Mouse (Mus musculus) adrenal gland (tissue): ENCODE measurements at regions not wholly inside any gene's neighbourhood (a gene's known extent, or its start where the extent isn't known, plus 50 kb on each side); places are given as distances from the start of the nearest gene placed in this dataset.

Source experiments
- intact Hi-C: fragments of 180-260 bp; cut with DNase I; formaldehyde crosslinking; loops from one replicate; pipeline ENCODE4 v1.15.1; 2025

DNA sequence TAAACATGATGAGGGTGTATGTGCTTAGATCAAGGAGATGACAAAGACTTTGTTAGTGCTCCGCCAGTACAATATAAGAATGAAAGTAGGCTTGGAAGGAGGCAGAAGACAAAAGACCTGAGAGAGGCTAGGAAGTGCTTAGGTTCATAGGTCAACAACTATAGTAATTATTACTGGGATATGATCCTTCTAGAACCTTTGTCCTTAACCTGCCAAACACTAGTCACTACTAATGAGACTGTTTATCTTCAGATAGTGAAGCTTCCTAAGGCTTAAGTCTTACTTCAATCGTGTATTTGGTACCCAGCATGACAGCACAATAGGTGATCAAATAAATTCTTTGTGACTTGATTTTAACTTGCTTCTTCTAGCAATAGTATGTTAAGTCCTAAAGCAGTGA lies 1344.5 kb downstream of the Gsdmc2 start:
- intact Hi-C loops, result no loop called here

DNA sequence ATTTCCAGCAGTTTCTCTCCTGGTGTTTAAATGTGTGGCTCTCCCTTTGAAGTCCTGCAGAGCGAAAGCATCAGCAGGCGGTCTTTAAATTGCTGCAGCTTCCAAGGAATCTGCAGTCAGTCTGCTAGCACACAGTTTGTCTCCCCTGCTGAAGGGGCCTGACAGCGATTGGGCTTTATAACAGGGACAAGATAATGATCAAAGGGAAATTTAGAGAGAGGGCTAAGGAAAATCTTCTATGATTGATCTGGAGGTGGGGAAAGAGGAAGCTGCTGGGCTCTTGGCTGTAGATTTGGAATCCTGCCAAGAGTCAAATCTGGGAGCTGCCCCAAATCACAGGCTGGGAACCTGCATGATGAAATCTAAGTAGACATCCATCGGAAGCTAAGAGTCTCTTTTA lies 1348.8 kb downstream of the Gsdmc2 start:
- intact Hi-C loops, result no loop called here

DNA sequence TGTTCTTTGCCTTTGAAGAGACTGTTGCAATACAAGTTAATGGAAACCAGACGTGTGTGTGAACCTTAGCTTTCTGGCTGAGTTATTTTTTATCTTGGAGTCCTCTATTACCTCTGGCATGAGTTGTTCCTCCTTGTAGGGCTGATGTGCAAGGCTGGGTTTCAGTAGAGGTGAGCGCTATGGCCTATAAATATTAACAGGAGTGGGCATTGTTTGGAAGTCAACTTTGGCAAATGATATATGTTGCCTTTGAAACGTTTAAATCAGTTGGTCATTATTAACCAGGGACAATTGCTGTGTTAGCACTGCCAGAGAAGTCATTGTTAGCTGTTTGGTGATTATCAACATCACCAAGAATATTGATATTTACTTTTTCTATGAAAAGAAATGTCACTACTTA lies 1352.6 kb downstream of the Gsdmc2 start:
- intact Hi-C loops, result no loop called here

DNA sequence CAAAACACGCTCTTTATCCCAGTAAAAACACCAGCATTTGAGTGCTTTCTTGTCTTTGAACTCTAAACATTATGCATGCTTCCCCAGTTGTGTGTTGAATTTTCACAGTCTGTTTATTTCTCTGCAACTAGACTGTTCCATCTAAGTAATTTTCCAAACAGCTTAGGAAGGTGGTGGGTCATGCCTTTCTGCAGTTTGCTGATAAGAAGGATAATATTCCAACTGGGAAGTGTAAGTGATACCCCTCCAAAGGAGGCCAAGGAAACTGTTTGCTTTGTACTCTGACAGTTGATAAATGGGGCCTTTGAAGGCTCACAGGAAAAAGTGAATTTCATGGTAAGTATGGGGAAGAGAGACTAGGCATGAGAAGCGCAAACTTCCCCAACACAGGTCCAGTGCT lies 1354.4 kb downstream of the Gsdmc2 start:
- intact Hi-C loops, result no loop called here

DNA sequence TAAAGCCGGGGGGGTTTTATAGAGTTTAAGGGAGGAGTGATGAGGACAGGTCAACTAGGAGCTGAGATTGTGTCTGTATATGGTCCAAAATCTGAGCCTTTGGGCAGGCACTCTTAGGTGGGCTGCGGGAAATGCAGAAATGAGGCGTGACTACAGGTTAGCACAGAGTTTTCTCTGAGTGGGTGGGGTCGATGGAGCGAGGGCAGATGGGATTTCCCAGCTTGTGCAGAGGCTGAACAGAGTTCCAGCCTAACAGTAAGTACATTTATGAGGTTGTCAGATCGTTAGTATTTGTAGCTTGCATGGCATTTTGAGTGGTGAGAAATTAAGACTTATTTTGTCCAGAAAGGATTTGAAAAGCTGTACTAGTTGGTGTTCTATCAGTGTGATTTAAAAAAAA lies 1358.4 kb downstream of the Gsdmc2 start:
- intact Hi-C loops, result no loop called here

DNA sequence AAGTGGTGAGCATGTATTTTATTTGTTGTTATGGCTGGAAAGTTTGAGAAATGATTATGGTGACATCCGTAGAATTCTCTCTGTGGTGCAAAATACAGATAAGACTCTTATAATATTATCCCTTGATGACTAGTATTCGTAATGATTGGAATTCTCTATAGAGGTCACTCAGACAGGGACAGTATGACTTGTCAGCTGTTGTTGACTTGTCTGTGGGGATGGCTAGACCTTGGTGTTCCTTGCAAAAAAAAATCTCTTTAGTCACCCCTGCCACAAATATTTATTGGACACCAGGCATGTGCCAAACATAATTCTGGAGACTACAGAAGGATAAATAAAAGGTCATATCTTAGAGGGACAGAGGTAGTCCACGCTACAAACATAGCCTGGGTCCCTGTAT lies 1360.6 kb downstream of the Gsdmc2 start:
- intact Hi-C loops, result no loop called here

DNA sequence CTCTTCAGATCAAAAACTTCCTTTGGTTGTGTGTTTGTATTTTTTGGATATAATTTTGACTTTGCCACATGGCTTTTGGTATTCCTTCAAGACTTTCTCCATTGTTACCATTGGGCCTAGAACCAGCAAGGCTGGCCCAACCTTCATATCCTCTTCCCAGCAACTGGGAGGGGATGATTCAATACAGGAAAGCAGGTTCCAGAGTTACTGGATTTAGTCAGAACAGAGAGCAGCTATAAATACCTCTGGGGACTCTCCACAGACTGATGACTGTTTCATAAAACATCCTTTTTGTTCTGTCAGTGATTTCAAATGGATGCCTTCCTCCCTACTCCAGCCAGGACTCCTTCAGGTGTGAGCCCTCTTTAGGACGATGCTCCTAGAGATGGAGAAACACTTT lies 1361.4 kb downstream of the Gsdmc2 start:
- intact Hi-C loops, result no loop called here

DNA sequence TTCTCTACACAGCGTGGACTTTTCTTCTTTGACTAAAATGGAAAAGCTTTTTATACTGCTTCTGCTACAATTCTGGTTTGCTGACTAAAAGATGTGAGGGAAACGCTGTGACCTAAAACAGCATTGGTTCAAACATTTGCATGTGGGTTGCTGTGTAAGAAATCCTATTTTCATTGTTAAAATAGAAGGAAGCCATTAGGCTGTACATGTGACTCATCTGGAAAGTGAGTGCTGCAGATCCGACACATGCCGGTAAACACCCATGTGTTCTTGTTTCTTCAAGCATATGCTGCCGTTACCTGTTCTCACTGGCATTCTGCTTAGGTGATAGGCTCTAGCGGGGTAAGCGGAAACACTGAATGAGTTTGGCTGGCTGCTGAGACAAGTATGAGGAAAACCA lies 1362.6 kb downstream of the Gsdmc2 start:
- intact Hi-C loops, result no loop called here

DNA sequence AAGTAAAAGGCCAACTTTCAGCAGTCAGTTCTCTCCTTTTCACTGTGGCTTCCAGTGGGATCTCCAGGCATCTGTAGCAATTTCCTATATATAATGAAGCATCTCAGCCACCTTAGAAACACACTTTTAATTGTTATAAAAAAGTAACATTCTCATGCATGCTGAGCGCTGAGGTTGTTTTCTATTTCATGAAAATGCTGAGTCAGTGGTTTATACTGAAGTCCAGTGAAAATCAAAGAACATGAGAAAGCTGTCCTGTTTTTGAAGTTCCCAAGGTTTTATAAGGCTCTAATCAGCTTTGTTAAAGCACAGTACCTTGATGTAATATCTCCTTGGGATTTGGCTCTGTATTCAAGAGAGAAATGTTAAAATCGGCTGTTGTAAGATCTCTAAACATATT lies 1367.2 kb downstream of the Gsdmc2 start:
- intact Hi-C loops, result no loop called here

DNA sequence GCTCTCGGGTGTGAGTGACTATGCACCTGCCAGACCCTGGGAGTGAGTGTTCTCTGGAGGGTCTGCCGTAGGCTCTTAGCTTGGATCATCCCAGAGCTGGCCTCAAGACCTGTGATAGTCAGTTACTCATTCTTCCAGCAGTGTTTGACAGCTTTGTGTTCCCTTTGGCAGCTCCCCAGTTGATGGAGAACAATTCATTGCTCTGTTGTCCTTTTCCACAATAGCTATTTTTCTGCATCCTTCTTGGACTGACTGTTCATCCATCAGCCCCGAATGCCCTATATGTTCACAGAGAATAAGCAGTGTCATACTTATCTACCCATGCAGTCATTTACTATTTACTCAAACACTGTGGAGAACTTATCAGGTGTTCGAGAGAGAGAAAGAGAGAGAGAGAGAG lies 1368.5 kb downstream of the Gsdmc2 start:
- intact Hi-C loops, result no loop called here

DNA sequence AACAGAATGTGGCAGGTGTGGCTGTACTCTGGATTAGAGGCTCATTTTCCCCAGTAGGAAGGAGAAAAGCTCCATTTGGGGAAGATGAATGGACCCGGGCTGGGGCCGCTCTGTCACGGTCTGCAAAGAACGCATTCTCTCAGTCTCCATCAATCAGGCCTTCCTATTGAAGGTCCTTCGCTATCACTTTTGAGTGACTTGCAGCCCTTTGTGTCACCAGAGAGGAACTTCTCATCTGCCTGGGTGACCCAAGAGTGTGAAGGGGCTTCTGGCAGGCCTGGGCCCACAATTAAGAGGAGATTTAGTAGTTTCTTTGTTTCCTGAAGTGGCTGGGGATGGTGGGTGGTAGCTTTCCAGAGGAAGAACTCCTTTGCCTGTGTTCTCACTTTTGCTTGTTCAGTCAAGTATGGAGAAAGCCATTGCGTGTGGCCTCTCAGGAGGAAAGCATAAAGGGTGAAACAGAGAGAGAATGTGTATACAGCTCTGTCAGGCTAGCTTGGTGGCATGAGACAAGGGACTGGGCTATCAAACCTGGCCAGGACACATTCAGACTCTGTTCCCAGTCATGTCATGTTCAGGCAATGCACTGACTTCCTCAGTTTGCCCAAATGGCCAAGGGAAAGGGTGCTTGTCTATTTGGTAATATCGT lies 1374.2 kb downstream of the Gsdmc2 start:
- intact Hi-C loops, result no loop called here

DNA sequence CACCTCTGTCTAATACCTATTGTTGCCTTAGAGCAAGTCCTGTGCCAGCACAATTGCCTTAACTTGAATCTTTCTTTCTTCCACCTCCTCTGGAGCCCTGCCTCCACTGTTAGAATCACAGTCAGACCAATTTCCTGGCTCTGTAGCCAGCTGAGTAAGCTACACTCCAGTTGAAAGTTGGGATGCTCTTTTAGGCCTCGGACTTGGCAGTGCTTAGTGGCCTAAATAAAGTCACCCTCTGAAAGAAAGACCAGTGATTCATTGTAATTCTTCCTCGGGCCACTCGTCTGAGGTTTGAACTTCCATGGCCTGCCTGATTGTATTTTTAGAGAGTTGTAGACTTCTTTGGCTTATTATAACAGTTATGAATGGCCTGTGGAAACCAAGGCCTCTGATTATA lies 1376.9 kb downstream of the Gsdmc2 start:
- intact Hi-C loops, result no loop called here

DNA sequence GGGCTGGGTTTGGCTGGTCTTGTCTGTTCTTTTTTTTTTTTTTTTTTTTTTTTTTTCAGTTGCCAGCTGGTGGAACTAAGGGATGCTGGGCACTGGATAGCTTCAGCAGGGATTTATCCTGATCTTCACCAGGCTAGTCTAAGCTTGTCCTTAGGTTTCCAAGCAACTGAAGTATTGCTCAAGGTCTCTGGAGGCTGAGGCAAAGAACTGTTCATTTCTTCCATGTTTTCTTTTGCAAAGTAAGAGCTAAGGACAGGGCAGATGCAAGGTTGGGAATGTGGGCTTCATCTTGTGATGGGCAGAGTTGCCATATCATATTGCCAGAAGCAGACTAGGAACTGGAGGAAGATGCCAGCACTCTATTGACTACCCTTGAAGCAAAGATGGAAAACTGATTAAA lies 1378.1 kb downstream of the Gsdmc2 start:
- intact Hi-C loops, result no loop called here

DNA sequence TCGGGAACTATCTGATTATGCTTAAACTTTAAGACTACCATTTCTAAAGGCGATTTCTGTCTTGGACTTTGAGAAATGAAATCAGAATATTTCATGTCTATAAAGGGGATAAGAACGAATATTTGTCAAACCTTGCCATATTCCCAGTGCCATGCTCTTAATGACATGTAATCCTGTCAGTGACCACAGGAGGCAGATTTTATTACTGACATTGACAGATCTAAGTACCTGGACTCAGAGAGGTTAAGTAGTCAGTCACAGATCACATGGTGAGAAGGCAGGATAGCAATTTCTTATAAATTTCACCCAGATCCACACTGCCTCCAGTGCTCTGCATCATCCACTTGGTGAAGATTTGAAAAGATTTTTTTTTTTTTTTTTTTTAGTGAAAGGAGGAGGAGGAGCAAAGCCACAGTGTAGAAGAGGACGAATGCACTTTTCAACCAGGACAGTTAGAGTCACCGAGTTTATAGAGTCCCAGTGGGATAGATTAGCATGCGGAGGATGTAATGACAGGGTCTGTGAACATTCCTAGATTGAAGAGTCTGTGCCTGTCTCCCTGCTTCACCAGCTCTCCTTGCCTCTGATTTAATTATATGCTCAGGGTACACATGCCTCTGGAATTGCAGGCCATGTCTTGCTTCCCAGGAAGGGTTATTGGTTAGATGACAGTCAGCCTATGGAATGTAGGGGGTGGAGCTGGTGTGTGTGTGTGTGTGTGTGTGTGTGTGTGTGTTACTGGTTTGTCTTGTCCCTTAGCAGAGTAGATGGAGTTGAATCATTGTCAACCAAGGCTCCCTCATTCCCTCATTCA lies 1379.7 kb downstream of the Gsdmc2 start:
- intact Hi-C loops, result no loop called here

DNA sequence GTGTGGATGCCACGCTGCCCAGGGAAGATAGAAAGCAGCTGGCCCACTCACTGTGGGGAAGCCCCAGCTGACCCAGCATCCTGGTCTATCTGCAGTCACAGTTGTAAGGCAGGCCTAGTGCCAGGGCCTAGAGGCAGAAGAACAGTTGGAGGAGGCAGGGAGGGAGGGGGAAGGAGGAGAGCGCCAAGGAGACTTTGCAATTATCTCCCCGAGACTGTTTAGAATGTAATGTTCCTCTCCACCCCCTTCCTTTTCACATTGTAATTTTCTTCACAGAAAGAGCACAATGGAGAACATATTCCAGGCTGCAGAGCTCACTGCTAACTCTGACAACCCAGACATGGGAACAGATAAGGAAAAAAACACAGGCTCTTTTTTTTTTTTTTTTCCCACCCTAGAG lies 1382.3 kb downstream of the Gsdmc2 start:
- intact Hi-C loops, result no loop called here

DNA sequence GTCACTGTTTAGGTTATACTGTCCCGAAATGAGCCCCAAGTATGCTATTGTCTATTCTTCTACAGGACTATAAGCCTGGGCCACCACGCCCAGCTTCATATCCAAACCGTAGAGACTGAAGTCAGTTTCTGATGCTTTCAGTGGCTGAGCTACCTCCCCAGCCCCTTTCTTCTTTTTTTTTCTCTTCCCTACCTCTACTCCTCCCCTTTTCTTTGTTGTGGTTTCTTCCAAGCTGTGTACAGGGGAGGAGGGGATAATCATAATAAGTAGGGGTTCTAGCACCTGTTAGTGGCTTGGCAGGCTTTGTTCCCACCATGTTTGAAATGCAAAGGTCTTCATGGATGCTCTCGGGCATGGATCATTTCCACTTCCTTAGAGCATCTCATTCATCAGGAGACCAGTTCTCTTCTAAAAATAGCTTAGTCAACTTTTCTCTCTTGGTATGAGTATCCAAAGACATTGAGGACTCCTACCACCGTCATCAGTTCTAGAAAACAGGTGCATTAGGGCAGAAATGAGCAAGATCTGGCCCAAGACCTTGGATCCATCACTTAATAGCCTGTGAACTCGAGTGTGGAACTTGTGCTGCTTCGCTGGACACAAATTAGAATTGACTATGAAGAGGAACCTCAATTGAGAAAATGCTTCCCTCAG lies 1383.5 kb downstream of the Gsdmc2 start:
- intact Hi-C loops, result no loop called here

DNA sequence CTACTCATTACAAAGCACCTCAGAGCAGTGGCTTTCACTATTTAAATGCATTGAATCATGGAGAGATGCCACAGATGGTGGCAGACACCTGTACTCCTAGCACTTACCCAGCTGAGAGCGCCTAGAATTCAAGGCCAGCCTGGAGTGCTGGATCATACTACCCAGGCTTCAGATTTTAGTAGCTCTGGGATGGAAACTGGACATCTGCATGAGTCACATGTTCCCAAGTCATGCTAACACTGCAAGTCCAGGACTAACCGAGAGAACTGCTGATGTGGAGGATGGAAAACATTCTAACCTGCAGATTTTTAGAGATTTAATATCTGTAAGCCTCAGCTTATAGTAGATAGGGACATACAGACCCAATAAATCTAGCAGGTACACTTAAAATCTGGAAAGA lies 1384.3 kb downstream of the Gsdmc2 start:
- intact Hi-C loops, result no loop called here

DNA sequence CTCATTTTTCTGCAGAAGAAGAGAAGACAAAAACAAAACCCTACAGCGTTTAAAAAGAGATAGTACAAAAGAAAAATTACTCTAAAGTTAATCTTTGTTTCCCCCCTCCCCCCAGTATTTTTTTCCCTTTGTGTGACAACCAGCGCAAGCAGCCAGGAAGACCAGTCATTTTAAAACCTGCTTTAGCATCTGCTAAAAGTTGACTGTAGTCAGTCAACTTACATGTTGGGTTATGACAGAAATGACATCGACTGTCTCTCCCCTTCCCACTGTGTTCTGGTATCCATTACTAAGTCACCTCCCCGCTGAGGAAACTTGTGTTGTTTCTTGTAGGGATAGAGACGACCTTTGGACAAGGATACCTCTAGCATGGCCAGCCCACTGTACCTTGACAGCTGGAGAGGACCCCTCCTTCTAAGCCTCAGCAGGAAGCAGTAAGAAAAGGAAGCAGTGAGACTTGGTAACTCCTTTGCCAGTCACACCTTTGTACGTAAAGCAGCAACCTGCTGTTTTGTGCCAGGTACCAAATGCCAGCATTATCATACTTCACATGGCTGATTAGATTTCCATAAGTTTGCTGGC lies 1384.9 kb downstream of the Gsdmc2 start:
- intact Hi-C loops, result no loop called here

DNA sequence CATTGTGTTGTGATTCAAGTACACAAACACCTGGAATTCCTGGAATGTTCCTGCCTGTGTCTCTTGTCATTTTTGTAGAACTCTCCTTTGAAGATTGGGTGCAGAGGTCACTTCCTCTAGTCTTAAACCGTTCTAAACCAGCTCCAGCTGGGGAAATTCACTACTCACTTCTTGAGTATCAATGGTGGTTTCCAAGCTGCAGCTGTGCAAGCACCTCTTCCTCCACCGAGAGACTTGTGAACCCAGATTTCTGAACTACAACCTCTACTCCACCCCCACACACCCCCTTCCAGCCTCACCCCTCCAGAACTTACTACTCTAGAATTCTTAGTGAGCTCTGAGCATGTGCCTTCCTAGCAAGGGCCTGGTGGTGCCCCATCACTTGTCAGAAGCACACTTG lies 1387.0 kb downstream of the Gsdmc2 start:
- intact Hi-C loops, result no loop called here

DNA sequence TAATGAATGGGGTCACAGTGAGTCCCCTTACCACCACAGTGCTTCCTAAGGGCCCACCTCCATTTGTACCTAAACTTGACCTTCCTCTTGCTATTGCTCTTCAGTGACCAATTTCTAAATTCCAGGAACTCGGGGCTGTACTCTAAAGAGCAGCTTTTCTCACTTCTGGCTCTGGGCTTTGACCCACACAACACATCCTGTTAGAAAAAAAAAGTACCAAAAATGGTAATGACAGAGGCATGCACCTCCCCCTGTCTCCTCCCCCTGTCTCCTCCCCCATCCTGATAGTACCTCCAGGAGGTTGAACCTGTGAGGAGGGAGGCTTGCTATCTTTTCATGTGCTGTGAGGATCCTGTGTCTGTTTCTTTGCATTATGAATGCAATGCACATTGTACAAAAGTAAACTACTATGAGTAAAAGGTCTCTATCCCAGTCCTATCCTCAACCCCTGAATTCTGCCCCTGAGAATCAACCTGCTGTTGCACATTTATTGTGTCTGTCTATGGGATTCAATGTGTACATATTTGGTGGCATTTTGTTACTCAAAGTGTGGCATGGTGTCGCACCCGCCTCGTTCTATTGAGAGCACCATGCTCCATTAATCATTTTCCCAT lies 1387.8 kb downstream of the Gsdmc2 start:
- intact Hi-C loops, result no loop called here

DNA sequence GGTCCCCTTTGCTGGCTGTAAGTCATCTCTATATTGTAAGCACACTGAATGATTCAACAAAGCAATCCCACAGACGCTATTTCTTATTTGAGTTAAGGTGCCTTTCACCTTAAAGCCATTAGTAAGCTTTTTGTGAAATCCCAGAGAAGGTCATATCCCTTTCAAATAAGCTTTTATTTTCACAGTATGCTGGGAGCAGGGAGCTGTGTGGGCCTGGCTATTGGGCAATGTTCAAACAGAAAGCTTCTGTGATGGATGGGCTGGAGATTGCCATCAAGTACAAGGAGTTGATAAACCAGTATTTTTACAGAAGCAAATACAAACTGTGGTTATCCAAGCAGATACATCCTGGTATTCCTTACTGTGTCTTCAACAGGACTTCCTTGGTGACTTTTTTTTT lies 1389.0 kb downstream of the Gsdmc2 start:
- intact Hi-C loops, result no loop called here

DNA sequence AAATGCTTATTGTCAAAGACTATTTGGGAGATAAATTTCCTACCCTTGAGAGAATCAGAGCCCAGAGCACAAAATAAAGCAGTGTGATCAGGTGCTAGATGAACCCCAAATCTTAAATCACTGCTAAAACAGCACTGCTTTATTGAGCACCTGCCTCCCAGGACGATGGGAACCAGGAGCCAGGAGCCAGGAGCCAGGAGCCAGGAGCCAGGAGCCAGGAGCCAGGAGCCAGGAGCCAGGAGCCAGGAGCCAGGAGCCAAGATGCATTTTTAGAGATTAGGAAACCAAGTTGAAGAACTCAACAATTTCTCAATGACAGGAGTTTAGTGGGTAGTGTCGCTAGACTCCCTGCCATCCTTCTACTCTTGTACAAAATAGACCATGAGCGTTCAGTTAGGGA lies 1396.9 kb downstream of the Gsdmc2 start:
- intact Hi-C loops, result no loop called here
